Mouse (Mus musculus) erythroid progenitor cell, adult 5-6 weeks (primary cell): ENCODE data around the gene Wdr20. TPM values are rescaled to one million over a fixed set of nuclear protein-coding genes. Genes with fewer than 3 reads are reported as not detected.

ENCODE experiments used
- ATAC-seq: replicated peaks from 2 replicates; pipeline ENCODE4 v1.8.0; 2016; ENCODE audit warnings: moderate number of reproducible peaks, mild to moderate bottlenecking, moderate TSS enrichment, inconsistent platforms; ENCODE audit not compliant: poor library complexity, low FRiP score, severe bottlenecking
- total RNA-seq, 2 experiments: library from RNA; stranded (forward) in 1 of 2; stranded (reverse) in 1 of 2; fragments of 150-400 nt in 1 of 2; fragments of 186-747, 209-891 nt in 1 of 2; gene quantifications; 2 replicates each; pipeline versions ENCODE4 v1.2.3 to v1.2.4; 2015 to 2017; ENCODE audit warnings: low replicate concordance in 2 of 2

Gene Wdr20
- total RNA-seq, 2 experiments from 2014 or later: 32.3 to 43.7 TPM

DNA sequence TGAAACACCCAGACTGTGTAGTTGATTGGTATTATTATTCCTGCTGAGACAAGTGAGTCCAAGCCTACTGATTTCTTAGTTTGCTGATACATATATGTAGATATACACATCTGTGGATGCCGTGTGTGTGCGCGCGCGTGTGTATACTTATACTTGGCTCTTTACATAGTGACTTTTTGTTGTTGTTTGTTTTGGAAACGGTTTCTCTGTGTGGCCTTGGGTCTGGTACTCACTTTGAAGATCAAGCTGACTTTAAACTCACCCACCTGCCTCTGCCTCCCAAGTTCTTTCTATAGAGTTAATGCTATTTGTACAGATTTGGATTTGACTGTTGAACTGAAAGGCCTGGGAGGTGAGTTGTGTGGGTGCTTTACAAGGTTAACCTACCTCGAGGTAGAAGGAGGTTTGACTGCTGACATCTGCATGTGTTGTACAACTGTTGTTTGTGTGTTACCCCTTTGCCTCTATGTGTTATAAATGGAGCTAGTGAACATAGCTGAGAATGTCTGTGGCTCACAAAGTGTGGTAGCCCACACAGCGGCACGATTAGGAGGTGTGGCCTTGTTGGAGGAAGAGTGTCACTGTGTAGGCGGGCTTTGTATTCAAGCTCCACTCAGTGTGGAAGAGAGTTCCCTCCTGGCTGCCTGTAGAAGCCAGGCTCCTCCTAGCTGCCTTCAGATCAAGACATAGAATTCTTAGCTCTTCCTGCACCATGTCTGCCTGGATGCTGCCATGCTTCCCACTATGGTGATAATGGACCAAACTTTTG, 32.9 kb downstream of the Wdr20 start:
- no peak for ATAC-seq

DNA sequence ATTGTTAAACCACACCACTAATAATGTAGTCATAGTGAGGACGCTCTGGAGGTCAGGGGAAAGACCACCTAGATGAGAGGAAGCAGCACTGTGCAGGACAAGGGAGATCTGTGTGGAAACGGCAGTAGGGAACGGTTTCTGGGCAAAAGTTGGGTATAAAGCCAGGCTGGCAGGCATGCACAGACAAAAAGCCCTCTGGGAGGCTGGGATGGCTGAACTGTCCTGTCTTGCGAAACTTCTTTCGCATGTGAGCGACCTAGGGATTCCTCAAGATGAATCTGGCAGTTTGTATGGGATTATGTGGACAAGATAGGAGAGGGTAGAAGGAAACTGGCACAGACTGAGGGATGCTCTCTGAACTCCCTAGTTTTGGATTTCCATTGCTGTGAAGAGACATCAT, 34.2 kb downstream of the Wdr20 start:
- ATAC-seq: no peak

DNA sequence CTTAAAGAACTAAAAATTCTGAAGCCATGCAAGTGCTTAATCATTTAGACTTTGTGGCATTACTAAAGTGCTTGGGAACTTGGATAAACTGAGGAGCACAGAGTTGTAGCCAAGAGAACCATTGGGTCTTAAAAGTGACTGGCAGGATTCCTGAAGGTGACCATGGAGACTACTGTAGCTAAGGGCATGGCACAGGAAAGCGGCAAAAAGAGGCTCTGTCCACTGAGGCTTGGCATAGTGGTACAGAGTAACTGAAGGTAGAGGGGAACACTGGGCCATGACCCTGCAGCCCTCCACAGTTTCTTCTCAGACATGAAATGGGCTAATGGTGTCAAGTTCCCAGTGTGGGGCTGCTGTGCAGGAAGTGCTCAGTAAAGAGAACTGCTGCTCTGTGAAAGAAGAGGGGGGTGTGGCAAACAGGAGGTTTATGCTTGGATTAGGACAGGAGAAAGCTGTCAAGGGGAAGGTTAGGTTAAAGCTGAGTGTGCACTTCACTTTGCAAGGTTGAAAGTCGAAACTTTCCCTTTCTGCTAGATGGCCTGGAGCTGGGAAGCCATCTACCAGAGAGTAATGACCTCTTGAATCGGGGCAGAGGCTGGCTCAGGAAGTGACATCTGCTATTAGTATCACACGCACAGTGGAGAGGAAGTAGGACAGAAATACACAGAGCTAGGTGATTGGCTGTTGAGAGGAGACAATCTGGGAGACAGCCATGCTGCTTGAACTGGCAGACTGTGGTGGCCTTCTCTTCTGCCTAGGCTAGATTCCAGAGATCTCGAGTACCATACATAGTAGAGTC, 38.1 kb downstream of the Wdr20 start:
- ATAC-seq: no peak

DNA sequence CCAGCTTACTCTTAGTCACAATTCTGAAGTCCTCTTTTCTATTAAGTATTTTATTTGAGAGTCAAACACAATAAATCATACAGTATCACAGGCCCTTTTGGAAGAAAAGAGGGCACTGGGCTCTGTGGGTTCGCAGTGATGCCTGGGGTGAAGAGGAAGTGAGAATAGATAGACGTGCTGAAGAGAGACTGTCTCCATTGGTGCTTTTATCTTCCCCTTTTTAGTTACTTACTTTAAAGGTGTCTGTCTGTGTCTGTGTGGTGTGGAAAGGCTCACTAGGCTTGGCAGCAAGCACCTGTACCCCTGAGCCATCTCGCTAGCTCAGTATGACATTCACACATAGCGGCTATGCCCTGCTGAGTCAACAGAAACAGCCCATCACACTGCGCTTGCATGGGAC, 40.1 kb downstream of the Wdr20 start:
- ATAC-seq: no peak

DNA sequence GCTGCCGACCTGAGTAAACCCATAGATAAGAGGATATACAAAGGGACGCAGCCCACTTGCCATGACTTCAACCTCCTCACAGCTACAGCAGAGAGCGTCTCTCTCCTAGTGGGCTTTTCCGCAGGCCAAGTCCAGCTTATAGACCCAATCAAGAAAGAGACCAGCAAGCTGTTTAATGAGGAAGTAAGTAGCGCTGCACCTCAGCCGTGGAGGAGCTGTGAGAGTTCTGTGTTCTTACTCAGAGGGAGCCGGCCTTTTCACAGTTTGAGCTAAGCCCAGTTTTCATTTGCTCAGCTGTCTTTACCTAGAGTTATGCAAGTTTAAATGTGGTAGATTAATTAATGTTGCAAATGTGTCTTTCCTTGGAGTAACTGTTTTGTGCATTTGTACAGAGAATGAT, 41.6 kb downstream of the Wdr20 start:
- ATAC-seq: no peak

DNA sequence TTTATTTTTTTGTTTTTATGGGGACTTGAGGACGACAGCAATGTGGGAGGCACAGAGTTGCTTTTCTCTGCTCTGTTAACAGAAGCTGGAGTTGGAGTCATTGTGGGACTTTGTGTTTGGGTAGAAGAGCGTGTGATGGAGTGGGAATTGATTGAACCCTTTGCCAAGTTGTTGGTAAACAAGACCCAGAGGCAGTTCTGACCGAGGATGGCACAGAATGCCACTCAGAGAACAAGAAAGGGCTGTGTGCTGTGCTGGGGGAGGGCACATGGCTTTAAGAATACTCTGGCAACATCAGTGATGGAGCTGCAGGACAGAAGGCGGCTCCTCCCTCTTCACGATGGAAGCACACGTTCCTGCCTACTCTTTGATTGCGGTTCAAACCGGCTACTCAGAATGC, 43.4 kb downstream of the Wdr20 start:
- no peak for ATAC-seq

DNA sequence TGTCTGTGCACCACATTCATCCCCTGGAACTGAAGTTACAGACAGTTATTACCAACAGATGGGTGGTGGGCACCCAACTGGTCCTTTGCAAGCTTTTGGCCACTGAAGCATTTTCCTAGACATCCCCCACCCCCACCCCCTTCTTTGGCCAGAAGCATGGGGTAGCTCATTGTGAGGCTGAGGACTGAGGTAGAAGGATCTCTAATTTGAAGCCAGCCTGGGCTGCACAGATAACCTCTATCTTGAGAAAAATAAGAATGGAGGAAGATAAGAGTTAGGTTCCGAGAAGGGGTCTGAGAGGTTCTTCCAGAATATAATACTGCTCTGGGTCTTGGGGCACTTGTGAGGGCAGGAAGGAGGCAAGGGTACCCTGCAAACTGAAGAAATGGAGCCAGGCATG, 44.5 kb downstream of the Wdr20 start:
- no peak for ATAC-seq

DNA sequence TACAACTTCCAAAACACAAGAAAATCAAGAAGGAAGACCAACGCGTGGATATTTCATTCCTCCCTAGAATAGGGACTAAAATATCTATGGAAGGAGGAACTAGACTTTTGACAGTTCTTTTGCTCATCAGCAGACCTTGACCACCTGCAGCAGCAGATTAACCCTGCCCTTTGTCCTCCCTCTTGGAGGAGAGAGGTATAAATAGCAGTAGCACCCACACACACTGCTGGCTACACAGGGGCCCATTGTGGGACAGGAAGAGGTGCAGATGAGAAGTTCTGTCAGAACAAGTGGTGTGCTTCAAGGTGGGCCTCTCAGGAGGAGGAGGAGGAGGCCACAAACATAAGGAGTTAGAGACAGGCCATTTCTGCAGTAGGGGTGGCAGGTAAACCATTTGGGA, 46.5 kb downstream of the Wdr20 start:
- no peak for ATAC-seq

DNA sequence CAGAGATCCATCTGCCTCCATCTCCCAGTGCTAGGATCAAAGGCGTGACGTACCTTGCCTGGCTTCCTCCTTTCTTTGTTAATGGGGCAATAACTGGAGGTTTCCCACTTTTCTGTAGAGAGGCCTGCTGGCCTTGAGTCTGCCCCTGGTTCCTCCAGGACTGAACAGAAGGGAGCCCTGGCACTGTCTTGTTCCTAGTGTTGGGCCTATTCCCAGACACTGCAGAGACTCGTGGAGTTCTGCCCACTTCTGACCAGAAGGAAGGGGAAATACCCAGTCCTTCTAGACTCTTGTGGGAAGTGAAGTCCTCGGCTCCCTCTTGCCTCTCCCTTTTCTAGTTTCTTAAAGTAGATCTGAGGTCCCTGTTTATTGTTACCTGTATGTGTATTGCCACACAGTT, 48.5 kb downstream of the Wdr20 start:
- ATAC-seq: no peak

DNA sequence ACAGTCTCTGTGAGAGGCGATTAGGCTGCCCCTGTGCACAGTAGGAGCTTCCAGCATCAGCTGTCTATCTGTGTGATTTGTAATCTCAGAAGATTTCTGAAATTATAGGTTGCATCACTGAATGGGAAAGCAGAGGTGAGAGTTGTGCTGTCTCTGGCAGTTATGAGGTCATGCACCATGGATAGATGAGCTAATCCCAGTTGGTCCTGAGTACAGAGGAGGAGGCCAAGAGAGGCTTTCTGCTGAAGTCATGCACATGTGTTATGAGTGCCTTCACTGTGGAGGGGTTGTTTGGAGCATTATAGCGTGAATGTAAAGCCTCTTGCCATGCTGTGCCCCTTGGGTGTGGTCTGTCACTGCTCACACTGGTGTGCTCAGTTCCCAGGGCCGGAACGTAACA, 52.8 kb downstream of the Wdr20 start:
- ATAC-seq: no peak

DNA sequence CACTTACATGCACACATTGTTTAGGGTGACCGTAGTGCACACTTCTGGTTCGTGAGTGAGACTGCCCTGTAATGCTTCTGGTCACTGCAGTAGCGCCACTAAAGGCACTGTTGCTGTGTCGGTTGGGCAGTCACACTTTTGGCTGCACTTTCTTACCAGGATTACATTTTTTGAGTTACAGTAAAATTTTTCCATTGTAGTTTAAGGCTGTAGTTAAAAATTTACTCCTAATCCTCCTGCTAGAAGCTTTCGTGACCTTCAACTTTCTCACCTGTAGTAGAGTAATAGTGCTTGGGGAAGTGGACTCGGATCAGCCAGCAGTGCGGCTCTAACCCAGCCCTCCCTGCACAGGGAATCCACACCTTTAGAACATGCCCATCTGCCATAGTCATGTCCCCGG, 53.3 kb downstream of the Wdr20 start:
- ATAC-seq: no peak

DNA sequence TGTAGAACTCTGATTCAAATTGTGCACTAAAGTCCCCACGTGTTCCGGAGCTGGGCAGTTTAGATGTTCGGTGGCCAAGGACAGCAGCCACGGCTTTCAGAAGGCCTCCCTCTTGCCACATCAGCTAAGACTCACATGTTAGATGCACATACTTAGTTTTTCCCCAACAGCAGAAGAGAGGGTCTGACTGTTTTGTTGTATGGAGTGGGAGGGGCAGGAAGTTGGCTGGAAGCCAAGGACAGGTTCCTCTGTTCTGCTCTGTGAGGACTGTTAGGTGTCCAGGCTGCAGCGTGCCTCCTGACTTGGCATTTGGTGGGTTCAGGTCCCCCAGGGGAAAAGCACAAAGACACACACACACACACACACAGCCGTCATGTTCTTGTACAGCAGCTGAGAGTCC, 57.3 kb downstream of the Wdr20 start:
- no peak for ATAC-seq

DNA sequence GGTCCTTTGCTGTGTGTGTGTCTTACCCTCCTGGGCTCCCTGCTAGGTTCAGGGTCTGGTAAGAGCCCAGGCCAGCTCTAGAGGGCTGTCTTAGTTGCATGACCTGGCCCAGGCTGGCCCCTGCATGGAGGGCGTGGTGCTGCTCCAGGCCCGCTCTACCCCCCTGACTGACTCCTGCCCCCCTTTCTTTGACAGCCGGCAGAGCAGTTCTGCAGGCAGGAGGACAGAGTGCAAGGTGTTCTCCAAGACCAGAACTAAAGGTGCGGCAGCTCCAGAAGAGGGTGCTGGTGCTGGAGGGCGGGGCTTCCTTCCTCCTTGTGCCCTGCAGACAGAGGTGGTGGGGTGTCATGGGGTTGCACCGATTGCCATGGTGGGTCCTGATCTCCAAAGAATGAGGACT, 59.0 kb downstream of the Wdr20 start:
- no peak; the same call in 1 of the 2 replicates for ATAC-seq

DNA sequence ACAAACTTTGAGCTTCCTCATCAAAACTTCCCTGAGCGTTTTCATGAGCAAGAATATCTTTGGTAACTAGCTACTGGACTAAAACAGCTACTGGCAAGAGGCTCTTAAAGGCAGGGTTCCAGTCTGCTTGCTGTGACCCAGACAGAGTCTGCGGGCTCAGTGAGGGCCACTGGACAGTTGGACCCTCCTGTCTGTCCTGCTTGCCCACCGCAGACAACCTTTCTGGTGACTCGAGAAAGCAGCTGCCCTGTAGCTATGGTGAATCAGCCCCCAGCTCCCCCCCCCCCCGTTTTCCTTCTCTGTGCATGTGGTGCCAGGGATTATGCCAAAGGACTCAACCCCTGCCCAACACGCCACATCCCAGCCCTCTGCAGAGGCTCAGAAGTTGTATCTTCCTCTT, 59.5 kb downstream of the Wdr20 start:
- no peak for ATAC-seq

DNA sequence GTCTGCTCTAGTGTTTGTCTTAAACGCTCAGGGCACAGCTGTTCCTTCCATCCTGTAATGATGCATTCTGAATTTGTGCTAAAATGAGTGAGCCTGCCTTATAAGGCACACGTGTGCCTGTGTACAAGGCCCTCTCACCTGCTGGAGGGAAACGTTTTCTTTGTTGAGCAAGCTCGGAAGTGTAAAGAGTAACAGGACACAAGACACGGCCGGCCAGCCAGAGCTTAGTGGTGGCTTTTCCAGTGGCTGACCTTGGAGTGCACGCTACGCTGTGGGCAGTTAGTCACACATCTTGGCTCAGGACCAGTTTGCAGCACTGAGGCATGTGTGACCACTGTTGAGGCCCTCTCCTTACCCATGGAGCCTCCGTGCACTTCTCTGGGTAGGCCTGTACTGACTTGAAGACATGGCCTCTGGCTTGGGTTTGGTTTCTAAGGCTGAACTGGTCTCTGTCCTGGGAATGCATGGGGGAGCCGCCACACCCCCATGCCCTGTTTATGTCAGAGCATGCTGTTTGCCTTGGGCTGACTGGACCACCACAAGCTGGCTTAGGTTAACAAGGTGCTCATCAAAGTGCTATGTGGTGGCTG, 60.2 kb downstream of the Wdr20 start:
- no peak for ATAC-seq

DNA sequence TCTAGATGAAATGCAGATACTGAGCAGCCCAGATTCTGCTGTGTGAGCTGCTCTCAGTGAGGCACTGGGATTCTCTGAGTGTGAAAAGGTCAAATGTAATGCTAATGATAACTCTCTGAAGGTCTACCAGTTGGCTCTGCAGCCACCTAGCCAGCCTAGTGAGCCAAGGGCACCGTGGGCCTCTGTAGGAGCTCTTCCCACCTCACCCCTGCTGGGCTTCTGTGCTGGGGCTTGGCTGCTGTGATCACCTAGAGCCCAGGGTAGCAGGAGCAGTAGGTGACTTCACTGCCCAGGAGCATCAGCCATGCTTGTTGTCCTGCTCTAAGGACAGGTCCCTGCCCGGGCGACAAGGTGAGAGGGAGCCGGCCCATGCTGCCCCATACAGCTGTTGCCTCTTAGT, 61.5 kb downstream of the Wdr20 start:
- ATAC-seq: no peak

DNA sequence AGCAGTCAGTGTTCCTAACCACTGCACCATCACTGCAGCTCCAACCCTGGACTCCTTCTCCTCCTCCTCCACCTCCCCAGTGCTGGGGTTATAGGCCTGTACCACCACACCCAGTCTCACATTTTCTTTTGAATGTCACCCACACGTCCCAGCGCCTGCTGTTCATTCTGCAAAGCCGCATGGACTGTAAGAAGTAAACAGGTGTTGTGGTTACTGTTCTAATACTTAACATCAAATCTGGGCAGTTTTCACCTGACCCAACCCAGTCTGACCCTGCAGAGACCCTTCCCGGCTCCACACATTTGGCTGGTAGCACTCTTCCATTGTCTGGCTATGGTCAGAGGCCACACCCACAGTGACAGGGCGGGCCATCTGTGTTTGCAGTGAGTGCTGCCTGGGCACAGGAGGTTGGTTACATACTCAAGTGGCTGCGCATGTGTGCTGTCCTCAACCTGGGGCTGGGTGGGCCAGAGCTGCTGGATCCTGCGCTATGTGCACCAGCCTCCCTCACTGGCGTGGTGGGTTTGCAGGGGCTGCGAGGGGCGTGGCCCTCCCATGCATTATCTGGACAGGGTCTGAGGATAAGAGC, 64.2 kb downstream of the Wdr20 start:
- ATAC-seq: no peak

DNA sequence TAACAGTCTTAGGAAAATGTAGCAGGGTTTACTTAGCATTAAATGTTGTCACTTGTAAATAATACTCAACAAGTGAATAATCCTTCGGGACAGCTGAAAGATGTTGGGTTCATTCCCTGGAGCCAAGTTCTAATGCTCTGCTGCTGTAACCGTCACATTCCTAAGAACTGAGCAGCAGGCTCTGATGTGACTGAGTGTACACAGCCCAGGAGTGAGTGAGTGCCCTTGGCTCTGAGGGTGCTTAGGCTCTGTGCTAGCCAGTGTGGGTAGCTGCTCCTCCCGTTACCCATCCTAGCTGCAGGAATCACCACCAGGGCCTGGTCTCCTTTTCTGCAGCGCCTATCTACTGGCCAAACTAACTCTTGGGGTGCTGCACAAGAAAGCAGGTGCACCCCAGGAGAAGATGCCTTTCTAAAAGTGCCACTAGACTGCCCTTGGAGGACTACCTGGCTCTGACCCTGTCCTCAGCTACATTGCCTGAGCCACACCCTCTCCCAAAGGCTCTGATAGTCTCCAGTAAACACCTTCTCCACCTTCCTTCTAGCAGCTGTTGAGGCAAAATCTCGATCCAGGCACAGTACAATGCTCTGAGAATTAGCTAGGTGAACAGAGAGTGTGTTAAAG, 65.0 kb downstream of the Wdr20 start:
- ATAC-seq: no peak

DNA sequence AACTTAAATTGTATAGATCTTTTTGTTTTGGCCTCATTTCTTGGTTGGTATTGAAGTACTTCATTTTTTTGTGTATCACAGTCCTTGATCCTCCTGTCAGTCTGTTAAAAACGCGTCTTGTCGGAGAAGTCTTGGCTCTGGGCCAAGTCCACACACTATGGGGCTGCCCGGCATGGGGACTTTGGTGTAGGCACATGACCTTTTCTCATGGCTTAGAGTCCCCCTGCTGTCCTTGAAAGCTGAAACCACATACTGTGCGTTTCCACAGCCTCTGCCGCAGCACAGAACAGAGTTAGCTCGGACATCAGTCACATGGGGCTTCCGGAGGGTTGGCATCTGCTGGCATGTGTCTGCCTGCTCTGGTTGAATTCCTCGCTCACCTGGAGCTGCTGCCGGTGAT, 66.5 kb downstream of the Wdr20 start:
- no peak for ATAC-seq

DNA sequence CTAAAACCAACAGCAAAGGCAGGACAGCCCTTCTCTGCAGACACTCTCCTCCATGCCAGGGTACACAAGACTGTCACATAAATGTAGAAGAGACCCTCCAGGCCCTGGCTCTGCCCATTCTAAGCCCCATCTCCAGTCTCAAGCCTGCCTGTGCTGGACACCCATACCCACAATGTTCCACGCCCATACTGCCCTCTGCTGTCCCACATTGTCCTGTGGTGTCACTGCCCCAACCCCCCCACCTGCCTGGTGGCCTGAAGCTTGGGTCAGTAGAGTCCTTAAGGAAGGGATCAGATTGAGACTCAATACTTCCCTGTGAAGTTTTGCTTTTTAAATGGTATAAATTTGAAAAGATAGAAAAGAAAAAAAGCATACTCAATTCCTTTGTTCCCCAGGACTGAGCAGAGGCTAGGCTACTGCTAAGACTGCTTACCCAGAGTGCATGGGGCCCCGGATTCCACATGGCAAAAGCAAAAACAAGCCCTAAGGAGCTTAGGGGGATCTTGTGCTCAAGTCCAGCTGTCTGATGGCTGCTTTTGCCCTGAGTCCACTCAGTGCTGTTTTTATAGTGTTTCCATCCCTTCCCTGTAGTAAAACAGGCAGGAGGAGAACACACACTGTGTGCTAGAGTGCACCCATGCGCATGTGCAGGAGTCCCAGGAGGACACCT, 68.7 kb downstream of the Wdr20 start:
- no peak for ATAC-seq
